Mouse (Mus musculus) naive thymus-derived CD4-positive, alpha-beta T cell, adult 5 months (primary cell): ENCODE data around the gene Ccdc127. TPM values are rescaled to one million over a fixed set of nuclear protein-coding genes. Genes with fewer than 3 reads are reported as not detected.

Source experiments
- polyA plus RNA-seq: library from polyadenylated mRNA; unstranded; fragments of 100-300 nt; shearing (Covaris generic); gene quantifications from one replicate; pipeline ENCODE4 v1.2.1, GENCODE M21; 2017

Ccdc127 gene
- polyA plus RNA-seq, result 30.0 TPM

GRCm38 (mm10) chr13:74349566-74350434 is at the start of gene Ccdc127, which contains the start of gene Sdha:
TSS of gene Ccdc127 (plus strand) at chr13:74350309.
TSS of gene Sdha (minus strand) at chr13:74350280.

GRCm38 (mm10) chr13:74317170-74317849 is 32.8 kb upstream of the Ccdc127 start, which contains the start of gene Pdcd6:
TSS of gene Pdcd6 (minus strand) at chr13:74317580.

GRCm38 (mm10) chr13:74363859-74364235 is 13.7 kb downstream of the Ccdc127 start, which contains the start of gene Lrrc14b:
TSS of gene Lrrc14b (minus strand) at chr13:74364005.

GRCm38 (mm10) chr13:74390371-74390990 is 40.4 kb downstream of the Ccdc127 start, which contains the start of gene Zfp72:
TSS of gene Zfp72 (minus strand) at chr13:74390836.

GRCm38 (mm10) chr13:74399298-74399839 is 49.3 kb downstream of the Ccdc127 start, which contains the start of gene Ftl1-ps1:
TSS of gene Ftl1-ps1 (plus strand) at chr13:74399694.

Other genes starting within 250 kb of the Ccdc127 start
- not detected for gene Slc9a3, start 228.9 kb upstream of the Ccdc127 start, polyA plus RNA-seq
- gene Exoc3, start 141.6 kb upstream of the Ccdc127 start, polyA plus RNA-seq, result 71.0 TPM
- gene Ahrr, start 58.0 kb upstream of the Ccdc127 start, polyA plus RNA-seq, result not detected
- 144 TPM for gene Pdcd6, start 32.7 kb upstream of the Ccdc127 start, polyA plus RNA-seq
- 305 TPM for gene Sdha, start within 50 bp of the Ccdc127 start, polyA plus RNA-seq
- not detected for gene Lrrc14b, start 13.7 kb downstream of the Ccdc127 start, polyA plus RNA-seq
- 0.66 TPM for gene Zfp72, start 40.5 kb downstream of the Ccdc127 start, polyA plus RNA-seq
- gene Ftl1-ps1, start 49.4 kb downstream of the Ccdc127 start, polyA plus RNA-seq, result 51.3 TPM
- gene Zfp825, start 143.7 kb downstream of the Ccdc127 start, polyA plus RNA-seq, result 8.1 TPM